Mouse (Mus musculus) right cerebral cortex, postnatal 10 days (tissue): ENCODE data around the gene Cdc14b.

ENCODE experiments used
- DNase-seq, 2 experiments: peaks; one replicate each; pipeline ENCODE4 v3.0.0; 2021; ENCODE audit warnings: low spot score in 2 of 2

Cdc14b gene

DNA sequence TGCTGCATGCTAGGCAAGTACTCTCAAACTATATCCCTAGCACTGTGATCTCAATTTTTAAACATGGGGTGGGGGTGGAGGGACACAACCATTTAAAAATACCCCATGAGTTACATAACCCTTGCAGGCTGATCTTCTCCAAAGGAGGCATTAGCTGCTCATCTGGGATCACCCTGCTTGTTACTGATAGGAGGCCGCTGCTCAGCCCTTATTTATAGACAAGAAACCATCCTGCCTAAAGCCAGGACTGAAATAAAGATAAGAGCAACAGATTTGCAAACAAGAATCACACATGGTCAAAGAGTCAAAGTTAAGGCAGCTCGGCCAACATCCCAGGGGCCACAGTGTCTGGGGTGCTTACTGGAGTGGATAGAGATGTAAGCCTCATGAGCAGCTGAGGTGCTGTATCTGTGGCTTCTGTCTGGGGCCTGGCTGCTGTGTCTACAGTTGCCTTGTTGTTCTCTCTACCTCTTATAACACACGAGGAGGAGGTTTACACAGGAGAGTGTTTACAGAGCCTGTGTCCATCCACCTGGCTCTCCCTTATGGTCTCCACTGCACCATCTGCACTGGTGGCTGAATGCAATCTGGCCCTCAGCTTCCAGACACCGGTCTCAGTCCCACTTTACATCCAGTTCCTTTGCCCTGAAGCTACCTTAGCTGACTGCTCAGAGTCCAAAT lies 38.0 kb downstream of the Cdc14b start:
- DNase-seq = no peak

DNA sequence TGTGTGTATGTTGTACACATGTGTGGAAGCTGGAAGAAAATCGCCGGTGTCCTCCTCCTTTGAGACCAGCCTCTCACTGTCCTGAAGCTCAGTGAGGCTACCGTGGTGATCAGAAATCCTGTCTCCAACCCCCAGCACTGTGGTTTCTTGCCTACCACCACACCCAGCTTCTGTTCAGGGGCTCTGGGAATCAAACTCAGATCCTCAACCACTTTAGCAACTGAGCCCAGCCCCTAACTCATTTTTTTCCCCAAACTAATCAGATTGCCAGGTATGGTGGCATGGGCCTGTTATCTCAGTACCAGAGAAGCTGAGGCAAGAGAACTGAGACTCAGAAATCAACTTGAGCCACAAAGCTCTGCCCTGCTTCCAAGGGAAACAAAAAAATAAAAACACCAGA lies 39.3 kb downstream of the Cdc14b start:
- no peak for DNase-seq

DNA sequence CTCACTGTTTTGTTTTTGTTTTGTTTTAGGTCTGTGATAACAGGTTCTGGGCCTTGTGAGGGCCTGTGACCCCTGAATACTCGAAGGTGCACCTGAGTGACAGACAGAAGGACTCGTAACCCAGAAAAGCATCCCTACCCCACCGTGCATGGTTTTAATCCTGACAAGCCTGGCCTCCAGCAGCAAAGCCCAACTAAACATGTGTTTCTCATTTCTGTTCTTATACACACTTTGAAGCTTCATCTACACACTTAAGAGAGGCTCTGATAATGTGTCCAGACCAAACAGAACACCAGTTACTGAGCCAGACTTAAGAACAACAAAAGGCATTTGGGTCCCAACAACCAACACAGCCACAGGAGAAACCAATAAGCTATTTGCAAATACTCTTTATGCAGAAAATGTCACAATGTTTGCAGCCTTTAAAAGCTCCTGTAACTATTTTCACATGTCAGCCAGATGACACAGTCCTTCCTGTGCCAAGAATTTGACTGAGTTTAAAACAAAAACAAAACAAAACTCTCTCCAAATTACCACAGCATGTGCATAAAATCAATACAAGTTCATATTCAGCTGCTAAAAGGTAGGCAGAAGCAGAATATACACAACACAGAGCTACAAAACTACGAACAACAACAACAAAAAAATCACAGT lies 39.9 kb downstream of the Cdc14b start:
- no peak for DNase-seq

DNA sequence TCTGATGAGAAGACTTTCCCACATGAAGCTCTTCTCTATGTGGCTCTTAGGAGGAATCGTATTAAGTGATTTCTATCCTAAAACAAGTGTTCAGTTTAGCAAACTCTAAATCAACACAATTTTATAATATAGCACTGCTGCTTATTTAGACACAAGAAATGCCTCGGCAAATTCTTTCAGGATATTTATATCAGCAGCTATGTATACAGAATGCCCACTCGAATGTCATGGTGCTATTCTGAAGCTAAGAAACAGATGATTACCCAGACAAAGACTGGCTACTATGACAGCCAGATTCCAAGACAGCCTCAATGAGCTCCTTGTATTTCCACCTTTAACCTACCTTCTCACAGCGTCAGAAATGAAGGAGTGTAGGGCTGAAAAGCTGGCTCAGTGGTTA lies 42.0 kb downstream of the Cdc14b start:
- no peak for DNase-seq

DNA sequence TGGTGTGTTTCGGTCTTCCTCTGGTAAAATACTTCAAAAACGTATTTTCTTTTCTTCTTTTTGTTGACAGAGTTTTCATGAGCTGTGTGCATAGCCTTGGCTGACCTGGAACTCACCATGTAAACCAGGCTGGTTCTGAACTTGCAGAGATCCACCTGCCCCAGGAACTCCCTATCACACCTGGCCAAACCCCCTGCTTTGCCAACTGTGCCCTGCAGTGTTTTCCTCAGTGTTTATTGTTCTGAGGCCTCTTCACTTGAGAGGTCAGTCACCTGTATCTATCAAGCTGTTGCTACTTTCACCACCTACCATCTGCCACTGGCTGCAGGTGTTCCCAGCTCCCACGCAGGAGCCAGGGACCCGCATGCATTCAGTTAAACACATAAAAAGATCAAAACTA lies 48.4 kb downstream of the Cdc14b start:
- DNase-seq = no peak

DNA sequence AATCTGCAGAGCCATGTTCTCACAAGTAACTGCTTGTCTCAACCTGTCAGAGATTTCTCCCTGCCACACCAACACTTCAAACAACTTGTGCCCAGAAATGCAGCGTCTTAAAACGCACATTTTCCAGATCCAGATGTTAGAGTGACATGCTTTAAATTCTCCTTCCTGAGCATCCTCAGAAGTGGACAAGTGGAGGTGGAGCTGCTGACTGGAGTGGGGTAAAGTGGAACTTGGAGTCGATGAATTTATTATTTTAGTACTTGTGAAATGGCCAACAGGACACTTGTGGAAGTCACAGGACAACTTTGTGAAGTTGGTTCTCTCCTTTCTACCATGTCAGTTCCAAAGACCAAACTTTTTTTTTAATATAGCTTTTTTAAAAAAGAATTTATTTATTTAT lies 49.4 kb downstream of the Cdc14b start:
- no peak for DNase-seq

DNA sequence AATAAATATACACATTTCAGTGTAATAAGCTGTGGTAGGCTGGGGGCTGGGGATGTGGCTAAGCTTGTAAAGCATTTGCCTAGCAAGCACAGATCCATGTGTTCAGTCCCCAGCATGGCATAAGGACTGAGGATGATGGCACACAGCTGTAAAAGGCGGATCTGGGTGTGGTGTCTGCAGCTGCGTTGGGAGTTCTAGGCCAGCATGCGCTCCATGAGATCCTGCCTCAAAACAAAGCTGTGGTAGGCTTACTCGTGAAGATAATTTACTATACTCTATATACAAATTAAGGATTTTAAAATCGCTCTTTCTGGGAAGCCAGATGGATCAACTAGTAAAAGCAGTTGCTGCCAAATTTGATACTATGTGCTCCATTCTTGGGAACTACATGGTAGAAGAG lies 60.2 kb downstream of the Cdc14b start:
- peak; percentile 22 to 31 for DNase-seq

DNA sequence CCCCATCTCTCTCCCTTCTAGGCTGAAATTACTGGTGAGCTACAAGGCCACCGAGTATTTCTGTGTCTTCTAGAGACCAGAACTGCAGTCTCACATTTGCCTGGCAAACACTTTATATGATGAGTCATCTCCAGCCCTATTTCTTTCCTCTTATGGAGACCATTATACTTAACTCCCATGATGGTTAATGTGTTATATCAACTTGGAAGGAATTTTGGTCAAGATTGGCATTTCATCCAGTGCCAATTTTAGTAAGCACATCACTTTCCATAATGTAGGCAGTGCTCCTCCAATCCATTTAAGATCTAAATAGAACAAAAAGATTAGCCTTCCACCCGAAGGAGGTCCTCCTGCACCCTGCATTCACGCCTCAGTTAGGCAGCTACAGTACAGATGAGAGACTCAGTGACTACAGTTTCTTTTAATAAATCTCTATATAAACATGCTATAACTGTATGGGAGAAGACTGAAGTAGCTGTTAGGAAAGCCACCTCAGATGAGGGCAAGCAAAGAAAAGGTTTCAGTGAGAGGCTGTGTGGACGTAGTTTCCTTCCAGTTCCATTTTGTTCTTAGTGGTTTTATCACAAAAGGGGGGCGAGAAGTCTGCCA lies 63.0 kb downstream of the Cdc14b start:
- no peak for DNase-seq

DNA sequence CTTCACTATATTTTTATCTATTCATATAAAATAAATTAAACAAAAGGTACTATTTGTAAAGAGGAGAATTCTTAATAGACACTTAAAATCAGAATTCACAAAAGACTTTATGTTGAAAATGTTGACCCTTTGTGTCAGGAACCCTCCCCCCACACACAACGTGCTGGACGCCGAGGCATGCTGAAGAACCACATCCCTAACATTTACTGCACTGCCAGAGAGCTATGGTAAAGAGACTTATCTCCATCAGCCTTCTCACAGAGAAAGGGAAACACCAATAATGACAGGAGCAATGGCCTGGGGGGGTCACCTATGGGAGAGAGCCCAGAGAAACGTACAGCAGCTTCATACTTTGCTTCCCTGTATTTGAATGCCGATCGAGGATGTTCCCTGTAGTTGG lies 66.9 kb downstream of the Cdc14b start:
- DNase-seq = no peak

DNA sequence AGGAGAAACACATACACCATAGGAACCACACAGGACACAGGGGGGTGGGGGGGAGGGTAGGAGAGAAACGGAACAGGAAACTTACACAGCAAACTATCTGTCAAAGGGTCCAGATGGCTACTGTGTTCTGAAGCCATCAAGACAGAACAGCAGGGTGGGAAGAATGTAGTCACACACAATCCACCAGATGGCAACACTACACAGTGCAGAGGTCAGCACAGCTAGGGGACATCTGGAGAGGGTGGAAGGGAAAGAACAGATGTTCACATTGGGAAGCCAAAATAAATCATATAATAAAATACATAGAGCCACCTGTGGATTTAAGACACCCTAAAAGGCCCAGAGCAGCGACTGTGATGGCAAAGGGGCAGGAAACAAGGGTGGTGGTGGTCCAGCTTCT lies 69.9 kb downstream of the Cdc14b start:
- no peak for DNase-seq

DNA sequence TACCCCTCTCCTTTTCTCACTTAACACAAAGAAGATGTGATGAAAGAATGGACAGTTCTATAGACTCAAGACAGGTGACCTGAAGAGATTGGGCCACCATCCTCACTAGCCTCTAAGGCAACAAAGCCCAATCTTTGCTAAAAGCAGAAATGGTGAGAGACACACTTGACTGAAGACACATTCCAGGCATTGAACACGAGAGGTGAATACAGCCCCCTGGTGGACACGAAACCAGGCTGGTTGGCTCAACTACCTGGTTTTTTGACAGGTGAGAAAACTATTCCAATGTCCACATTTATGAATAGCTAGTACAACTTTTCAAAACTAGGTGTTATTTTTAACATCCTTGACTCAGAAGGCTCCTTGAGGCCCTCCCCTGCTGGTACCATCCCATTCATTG lies 70.4 kb downstream of the Cdc14b start:
- no peak for DNase-seq

DNA sequence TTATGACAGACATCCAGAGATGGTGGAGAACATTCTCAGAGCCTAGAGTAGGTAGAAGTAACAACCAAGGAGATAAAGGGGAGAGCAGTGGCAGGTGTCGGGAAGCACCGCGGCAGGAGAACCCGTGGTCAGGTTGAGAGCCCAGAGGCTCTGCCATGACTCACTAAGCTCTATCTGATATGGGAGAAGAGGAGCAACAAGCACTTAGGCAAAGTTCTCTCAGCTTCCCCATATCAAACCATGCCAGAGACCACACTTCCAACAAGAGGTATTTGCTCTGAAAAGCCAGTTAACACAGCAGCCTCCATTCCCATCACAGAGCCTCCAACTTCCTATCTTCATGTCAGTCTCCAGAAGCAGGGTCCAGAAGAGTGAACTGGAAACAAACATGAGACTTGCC lies 74.2 kb downstream of the Cdc14b start:
- DNase-seq = no peak

DNA sequence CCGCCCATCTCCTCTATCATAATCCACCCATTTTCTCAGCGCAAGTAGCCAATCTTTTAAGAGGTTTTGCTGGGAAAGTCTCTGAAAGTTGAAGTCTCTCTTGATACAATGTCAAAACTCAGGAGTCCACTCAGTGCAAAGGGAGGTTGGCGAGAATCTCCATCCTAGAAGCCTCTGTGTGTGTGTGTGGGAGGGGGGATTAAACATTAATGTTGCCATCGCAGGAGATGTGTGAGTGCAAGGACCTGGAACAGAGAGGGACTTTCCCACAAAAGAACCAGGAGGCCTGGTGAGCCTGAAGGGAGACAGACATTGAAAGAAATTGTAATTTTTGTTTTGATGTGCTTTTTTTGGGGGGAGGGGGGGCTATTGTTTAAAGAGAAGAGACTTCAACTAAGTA lies 76.8 kb downstream of the Cdc14b start:
- no peak for DNase-seq

DNA sequence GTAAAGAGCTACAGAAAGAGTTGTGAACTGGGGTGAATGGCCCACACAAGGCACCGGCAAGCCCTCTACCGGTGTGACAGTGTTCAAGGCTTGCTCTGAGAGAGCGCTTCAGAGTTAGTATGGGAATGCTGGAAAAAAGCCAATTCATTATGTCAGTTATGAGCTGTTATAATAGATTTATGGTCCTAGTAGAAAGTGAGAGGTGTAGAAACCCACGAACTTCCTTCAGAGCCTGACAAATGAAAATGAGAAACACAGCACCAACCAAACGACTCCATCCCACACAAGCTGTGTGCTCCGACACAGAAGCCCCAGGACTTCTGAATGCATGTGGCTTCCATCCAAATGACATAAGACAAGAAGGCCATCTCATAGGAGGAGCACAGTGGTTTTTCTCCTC lies 77.2 kb downstream of the Cdc14b start:
- DNase-seq = no peak

DNA sequence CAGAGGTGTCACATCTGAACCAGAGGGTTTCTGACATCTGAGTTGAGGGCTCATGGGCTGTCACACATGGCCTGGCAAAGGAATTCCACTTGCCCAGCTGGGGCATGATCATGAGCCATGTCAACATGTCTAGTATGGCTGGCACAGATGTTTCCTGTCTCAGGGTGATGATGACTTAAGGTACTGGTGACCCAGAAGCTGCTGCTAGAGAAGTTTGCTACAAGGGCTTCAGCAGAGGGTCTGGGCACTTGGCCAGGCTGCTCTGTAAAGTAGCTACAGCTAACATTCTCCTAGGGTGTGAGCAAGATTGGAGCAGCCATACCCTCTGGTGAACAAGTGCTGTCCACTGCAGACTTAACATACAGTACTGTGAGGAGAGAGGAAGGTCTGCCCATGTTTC lies 88.0 kb downstream of the Cdc14b start:
- peak in 1 of 2 experiments; percentile 33 for DNase-seq

DNA sequence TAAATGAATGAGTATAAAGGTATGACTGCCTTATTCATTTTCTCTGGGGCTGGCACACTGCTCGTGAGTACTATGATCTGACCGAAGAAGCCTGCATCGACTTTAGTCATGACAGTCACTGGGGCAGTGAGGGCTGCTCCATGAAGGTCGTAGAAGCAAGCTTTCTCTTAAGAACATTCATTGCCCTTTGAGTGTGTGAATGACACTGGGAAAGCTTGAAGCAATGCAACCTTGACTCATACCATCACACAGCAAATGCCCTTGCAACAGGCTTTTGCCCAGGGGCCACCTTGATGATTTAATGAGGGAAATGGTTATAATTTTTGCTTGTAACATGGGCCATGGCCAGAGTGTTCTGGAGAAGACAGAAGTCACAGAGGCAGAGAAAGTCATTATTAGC lies 88.6 kb downstream of the Cdc14b start:
- no peak for DNase-seq

DNA sequence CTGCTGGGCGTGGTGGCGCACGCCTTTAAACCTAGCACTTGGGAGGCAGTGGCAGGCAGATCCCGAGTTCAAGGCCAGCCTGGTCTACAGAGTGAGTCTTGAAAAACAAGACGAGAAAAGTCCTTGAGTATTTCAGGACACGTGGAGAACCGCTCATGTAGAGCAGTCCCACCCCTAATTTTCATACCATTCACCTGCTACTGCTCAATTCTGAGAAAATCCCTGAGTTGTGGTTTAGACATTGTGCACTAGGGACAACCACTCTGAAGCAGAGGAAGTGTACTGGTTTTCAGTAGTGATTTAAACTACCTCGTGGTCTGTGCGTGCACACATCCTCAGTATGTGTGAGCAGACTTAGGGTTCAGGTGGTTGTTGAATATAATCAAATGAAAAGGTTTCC lies 89.5 kb downstream of the Cdc14b start:
- DNase-seq = no peak

DNA sequence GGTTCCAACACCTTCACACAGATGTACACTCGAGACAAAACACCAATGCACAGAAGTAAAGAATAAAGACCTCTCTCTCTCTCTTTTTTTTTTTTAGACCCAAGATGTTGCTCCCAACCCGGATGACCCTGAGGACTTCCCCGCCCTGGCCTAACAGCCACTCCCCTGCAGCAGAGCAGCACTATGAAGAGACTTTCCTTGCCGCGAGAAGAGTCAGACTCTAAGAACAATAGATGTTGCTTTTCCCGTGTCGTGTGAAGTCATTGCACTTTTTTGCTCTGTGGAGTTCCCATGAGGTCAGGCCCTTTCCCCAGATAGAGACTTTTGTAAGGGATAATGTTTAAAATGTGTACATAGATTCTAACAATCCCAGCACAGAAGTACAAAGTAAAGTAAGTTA lies 89.9 kb downstream of the Cdc14b start:
- no peak for DNase-seq

DNA sequence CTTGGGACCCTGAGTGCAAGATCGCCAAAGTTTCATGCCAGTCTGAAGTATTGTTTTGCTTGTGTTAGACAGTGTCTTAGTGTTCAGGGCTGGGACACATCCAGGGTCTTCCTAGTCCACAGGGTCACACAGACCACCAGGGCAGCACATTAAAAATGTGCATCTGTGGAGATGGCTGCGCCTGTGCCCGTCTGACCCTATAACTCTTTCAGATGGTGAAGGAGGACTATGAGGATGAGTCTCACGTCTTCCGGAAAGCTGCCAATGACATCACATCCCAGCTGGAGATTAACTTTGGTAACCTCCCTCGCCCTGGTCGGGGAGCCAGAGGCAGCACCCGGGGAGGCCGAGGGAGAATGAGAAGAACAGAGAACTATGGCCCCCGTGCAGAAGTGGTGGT lies 90.7 kb downstream of the Cdc14b start:
- DNase-seq = no peak

DNA sequence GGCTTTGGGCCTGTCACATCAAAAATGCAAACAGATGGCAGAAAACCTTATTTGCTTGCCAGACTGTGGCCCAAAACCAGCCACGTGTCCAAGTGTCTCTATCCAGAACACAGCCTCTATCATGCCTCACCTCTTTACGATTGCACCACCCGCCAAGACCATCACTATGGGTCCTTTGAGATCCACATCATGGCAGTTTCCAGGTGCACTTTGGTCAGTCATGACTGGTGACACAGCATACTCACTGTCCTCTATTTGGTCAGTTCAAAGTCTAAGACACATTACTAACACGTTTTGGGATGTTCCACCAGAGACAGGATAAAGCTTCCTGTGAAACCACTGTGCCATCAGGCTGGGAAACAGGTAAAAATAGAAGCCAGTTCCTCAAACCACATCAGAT lies 91.5 kb downstream of the Cdc14b start:
- no peak for DNase-seq

DNA sequence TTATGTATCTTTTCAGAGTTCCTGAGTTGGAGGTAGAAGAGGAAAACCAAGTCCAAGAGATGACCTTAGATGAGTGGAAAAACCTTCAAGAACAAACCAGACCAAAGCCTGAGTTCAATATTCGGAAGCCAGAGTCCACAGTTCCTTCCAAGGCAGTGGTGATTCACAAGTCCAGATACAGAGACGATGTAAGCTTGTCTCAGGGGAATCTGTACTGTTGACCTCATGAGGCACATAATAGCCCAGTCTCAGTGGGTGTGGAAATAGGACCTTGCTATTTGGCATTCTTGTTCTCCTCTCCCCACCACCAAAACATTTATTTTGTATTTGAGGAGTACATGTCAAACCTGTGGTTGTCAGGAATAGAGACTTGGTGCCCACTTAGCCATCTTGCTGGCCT lies 93.0 kb downstream of the Cdc14b start:
- no peak for DNase-seq

DNA sequence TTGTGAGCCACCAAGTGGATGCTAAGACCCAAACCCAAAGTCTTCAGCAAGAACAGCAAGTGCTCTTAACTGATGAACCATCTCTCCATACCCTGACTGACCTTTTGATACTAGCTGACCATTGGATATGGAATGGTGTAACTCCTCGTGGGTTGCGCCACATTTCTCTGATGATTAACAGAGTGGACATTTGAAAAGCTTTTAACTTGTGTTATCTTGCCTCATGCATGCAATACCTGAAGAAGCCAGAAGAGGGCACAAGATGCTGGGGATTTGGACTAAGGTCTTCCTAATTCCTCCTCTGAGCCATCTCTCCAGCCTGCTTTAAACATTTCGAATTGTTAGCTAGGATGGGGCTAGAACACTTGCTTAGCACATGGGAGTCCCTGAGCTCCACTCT lies 94.2 kb downstream of the Cdc14b start:
- peak; percentile 50 to 72 for DNase-seq

DNA sequence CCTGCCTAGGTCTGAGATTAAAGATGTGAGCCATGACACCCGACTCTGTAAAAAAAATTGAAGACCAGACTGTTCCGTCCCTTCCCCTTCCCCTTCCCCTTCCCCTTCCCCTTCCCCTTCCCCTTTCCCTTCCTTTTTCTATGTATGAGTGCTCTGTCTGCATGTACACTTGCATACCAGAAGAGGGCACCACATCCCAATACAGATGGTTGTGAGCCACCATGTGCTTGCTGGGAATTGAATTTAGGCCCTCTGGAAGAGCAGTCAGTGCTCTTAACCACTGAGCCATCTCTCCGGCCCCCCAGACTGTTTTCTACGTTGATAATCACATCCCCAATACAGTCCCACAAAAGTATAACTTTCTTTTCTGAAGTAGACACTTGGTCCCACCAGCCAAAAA lies 94.8 kb downstream of the Cdc14b start:
- DNase-seq = no peak
